Mouse (Mus musculus) 416B (cell line): ENCODE measurements around the gene Tmed1.
"Not testable (repeated sequence)": the region's sequence is repeated elsewhere in the genome, so short reads cannot be mapped to it uniquely, and the experiment has no call there.

Source experiments
- DNase-seq: peaks from one replicate; pipeline ENCODE4 v3.0.0; 2011; ENCODE audit warnings: low read depth

The Tmed1 gene

GRCm38 (mm10) chr9:21472913-21473312, 37.1 kb downstream of the Tmed1 start:
- DNase-seq = no peak

GRCm38 (mm10) chr9:21469032-21470024, 40.7 kb downstream of the Tmed1 start:
- peak; percentile 75 for DNase-seq

- not testable (repeated sequence) for DNase-seq
Observed at GRCm38 (mm10) chr9:21464565-21464928, 45.5 kb downstream of the Tmed1 start.

- peak; percentile 82 for DNase-seq
Observed at GRCm38 (mm10) chr9:21463766-21464564, 46.1 kb downstream of the Tmed1 start.

GRCm38 (mm10) chr9:21463138-21463590, 46.9 kb downstream of the Tmed1 start:
- peak; percentile 73 for DNase-seq

GRCm38 (mm10) chr9:21460400-21460940, 49.6 kb downstream of the Tmed1 start:
- no peak for DNase-seq

GRCm38 (mm10) chr9:21458821-21459220, 51.2 kb downstream of the Tmed1 start:
- DNase-seq = no peak
